Mouse (Mus musculus) gastrocnemius, adult 18-20 months (tissue): Measurements from ENCODE around the gene Gm10964. TPM values are rescaled to one million over a fixed set of nuclear protein-coding genes. Genes with fewer than 3 reads are reported as not detected.
A peak's percentile ranks its signal among the peaks of the same experiment; 100 is the strongest.

Experiments used
- DNase-seq: peaks from one replicate; pipeline ENCODE4 v3.0.0; 2021; ENCODE audit warnings: low spot score
- total RNA-seq, 2 experiments: library from RNA; stranded (reverse); gene quantifications; 2 replicates each; pipeline ENCODE4 v1.2.3; 2021

Gm10964 gene
- total RNA-seq, 2 experiments from 2014 or later, result not detected

DNA sequence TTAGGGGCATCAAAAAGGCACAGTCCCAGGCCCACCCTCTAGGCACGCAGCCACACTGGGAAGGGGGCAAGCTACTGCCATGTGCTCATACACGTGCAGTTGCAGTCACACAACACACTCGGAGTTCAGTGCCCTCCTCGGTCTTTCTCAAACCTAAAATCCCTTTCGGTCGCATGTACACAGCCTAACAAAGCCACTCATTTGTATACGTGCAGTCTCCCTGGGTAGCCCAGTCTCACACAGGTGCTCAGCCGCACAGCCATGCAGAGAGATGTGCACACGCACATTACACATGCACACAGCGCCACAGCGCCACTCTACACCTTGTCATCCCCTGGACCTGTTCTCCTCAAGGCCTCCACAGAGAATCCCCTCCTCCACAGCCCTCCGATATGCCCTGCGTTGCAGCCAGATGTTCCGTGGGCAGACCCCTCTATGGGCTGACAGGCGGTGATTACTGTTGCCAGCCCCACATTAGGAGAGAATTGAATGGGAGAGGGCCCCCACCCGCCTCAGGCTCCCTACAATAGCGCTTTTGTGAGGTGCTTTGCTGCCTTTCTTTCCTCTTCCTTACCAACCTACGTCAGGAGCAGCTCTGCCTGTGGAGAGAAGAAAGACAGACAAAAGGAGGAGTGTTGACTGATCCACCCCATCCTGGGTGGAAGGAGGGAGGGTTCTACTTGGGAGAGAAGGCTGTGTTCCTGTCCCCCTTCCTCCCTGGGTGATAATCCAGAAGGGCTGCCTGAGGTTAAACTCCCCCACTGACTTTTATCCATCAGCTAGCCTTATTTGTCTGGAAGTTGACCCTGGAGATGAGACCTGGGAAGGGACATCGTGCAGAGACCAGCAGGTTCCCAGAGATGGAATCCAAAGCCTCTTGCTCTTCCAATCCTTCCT, 5.1 kb upstream of the Gm10964 start:
- no peak for DNase-seq

DNA sequence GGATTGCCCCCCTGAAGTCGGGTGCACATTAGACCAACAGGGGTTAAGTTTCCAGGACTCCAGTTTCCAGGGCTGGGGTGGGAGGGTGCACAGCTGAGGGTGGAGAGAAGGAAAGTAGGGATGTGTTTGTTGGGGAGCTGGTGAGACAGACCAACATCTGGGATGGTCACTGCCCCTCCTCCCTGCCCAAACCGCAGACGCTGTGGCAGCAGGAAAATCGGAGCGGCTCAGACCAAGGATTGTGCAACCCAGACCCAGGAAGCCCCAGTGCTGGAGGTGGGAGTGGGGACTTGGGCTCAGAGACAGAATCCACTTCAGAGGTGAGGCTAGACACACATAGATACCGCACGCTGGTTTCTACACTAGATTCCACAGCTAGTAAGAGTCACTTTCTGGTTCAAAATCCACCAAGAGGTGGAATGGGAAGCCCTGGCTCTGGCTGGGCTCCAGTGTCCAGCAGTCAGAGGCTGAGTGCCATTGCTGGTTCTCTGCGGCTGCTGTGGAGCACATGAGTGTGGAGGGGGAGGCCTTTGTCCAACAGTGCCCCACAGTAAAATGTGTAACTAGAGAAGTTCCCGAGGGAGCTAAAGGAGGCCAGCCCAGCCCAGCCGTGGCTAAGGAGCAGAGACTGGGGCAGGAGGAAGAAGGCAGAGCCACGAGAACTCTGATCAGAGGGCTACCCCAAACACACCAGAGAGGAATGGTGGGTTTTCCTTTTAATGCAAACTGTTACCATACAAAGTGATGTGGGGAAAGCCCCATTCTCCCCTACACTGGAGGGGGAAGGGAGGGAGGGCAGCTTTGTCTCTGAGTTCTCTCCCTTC, 4.3 kb upstream of the Gm10964 start:
- DNase-seq, result peak; percentile 40

DNA sequence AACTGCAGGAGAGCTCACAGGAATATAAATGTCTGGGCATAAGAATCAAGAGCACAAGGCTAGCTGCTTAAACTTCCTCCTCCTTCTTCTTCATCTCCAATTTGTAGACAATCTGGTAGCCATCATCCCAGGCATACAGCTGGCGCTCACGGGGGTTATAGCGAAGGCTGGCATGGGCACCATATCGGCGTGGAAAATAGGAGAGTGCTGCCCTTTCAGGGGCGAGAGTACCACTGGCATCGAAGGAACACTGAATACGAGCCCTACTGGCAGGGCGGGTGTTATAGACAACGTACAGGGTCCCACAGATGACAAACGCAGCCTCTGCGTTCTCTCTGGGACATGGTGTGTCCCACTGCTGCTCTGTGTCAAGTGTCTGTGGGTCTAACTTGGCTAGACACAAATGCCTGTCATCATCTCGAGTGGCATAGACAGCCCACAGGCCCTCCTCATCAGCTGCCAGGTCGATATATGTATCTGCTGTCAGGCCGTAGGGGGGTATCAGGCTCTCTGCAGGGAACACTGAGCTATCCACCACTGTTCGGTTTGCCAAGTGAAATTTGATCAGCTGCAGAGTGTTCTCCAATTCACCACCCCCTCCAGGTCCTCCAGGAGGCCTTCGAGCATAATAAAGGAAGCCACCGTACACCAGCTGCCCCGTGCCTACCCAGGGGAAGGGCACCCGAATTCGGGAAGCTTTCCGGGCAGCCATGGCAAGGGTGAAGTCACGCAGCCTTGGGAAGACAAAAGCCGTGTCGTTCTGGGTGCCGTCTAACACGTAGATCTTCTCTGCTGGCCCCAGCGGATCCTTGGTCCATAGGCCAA, 3.2 kb upstream of the Gm10964 start:
- peak; percentile 17 for DNase-seq

DNA sequence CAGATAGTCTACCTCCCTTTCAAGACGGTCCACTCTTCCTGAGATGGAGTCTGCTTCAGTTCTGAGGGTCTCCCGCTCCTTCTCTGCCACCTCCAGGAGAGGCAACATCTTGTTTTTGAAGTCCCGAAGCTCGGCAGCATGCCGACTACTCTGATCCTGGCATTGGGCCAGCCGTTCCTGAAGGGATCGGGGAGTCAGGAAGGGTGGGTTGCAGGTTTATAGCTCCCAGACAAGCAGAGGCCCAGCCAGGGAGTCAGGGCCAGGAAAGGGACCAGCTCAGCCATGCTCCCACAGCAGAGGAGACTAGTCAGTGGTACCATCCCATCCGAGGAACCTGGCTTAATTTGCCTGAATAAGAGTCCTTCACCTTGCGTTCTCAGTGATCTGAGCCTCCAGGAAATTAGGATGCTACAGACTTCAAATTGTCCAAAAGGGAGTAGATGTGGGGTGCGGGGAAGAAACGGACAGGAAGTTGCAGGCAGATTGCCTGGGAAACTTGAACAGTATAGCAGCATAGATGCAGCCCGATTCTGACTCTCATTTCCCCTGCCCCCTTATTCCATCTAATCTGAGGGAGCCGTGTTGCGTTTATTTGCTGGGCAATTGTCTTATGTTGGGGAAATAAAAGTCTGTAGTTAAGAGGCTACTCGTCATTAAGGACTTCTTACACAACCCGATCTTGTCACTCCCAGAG, 2.0 kb upstream of the Gm10964 start:
- DNase-seq, result peak; percentile 50

DNA sequence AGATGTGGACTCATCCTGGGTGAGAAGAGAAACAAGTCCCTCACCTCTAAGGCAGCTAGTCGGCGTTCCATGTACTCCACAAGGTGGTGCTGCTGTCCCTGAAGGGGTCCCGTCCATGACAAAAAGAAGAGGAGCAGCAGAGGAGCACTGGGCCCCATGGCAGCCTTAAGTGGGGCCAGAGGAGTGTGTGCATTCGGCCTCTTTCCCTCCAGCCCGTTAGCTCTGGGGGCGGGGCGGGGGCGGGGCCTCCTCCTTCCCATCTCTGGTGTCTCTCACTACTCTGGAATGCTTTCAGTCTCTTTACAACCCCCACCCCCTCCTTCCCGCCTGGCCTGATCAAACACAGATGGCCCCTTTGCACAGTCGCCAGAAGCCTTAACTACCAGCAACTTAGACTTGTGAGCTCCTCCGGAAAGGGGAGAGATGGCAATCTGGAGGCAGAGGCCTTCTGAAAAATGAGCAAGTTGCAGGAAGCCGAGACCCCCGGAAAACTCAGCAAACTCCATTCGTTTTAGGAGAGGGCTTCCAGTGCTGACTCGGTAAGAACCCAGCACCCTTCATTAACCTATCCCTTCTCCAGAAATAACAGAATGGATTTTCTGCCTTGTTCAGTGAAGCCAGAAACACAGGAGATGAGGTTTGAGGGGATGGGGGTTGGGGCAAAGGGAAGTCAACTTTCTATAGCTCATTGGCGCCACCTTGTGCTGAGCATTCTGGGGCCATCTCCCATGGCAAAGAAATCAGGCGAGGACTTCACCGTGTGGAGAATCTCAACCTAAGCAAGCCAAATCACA, 1.2 kb upstream of the Gm10964 start, which contains the start of gene Olfml3:
Olfml3 (minus strand) TSS at position 224 of the 794 bp plus-strand sequence.
- DNase-seq, result peak; percentile 88

DNA sequence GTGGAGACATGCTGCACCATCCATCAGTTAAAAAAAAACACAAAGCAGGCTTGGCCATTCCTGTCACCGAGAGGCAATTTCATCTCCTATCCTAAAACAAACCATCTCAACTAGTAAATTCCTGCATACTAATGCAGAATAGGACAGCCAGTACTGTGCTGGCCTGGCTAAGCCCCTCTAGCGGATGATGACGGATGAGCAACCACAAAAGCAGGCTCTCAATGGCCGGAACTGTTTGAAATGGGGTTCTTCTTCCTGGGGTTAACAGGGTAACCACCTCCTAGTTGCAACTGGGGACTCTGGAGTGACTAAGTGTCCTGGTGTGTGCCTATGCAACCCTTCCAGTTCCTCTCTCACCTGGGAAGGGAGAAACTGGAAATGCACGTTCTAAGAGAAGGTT, 1.2 kb downstream of the Gm10964 start:
- DNase-seq, result no peak

DNA sequence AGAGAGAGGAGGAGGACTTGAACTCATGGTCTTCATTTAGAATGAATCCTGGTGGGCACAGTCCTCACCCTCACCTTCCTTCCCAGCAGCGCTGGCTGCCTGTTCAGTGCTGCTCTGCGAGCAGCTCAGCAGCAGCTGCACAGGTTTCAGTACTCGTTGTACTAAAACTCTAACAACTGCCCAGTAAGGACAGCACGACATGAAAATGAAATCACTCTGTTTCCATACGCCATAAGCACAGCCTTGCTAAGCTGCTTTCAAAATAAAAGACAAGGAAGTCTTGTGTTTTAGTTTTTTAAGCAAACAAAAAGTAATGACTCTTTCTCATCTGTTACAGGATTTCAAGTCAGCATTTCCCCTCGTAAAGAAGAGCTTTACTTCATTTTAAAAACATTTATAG, 4.0 kb downstream of the Gm10964 start:
- DNase-seq, result no peak

DNA sequence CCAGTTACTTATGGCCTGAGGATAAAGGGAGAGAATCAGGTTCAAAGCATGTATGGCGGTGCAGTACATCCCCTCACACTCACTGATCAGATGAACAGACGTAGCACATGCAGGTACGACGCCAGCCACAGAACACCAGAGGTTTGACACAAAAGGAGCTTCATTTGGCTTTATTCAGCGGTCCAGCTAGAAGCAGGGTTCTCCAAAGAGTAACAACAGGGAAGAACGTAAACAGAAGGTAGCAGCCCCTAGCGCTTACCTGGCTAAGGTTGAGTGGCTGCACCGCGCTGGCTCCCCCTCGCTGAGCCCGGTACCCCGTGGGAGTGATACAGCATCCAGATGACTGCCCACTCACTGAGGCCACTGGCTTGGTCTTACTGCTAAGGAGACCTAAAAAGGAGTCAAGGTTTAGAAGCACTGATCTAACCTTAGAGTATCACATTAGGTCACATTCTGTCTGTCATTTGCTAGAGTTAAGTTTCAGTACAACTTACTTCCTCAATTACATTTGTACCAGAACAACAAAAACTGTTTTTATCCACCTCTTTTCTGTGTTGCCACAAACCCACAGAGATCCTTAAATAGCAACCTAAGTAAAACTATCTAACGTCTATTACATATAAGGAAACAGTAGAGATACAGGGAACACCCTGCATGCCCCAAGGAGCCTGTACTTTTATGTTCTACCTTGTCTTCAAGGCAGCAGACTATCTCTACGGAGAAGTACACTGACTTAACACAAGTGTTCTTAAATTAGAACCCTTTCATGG, 6.0 kb downstream of the Gm10964 start:
- no peak for DNase-seq

DNA sequence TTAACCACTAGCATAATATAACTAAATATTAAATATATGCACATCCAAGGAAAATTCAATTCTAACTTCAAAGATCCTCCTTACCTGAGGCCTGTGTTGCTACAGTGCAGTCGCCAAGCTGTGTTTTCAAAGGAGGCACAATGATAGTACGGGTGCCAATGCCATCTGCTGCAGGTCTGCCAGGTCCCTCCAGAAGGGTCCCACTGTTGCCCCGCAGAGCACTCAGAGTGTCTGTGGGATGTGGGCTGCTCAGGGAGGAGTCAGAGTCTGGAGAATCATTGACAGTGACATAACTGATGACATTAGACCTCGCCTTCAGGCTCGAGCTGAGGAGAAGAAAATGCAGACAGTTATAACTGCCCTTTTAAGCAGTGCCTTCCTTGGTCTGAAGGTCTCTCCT, 7.5 kb downstream of the Gm10964 start:
- no peak for DNase-seq

DNA sequence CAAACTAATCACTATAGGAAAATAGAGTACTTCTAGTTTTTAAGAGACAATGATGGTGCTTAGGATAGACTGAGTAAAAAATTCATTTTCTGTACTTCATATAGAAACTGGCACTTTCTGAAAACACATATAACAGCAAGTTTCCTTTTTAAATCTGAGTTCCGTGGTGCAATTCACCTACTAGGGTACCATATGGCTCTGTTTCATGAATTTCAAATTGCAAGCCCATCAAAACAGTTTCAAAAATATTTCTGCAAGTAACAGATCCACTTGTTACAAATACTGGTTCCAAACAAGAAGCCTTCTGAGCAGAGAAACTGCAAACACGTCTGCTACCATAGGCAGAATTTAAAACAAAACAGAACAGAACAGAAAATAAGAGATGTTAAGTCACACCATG, 12.4 kb downstream of the Gm10964 start:
- DNase-seq, result no peak

DNA sequence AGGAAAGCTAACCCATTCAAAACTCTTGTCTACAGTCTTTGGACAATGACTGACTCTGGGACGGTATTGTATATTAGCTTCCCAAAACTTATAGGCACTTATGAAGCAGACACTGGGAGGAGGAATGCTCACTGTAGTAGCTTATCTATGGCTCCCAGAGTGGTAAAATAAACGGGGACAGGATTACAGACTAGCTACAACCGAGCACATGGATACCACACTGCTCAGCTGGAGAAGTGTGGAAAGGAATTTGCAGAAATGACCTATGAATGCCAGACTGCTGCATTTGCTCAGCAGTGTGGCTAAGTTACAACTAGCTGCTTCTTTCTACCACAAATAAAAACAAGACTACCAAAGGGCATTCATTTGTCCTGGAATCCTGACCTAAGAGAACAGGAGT, 16.2 kb downstream of the Gm10964 start:
- DNase-seq, result no peak

DNA sequence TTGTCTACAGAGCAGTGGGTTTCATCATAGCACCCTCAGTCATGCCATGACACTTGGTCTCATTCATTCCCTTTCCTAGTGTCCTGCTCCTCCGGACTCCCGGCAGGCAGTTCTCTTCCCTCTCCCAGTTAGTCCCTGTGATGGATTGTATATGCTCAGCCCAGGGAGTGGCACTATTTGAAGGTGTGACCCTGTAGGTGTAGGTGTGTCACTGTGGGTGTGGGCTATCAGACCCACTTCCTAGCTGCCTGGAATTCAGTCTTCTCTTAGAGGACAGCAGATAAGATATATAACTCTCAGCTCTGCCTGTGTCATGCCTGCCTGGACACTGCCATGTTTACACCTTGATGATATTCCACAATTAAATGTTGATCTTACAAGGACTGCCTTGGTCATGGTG, 17.8 kb downstream of the Gm10964 start:
- DNase-seq, result no peak

DNA sequence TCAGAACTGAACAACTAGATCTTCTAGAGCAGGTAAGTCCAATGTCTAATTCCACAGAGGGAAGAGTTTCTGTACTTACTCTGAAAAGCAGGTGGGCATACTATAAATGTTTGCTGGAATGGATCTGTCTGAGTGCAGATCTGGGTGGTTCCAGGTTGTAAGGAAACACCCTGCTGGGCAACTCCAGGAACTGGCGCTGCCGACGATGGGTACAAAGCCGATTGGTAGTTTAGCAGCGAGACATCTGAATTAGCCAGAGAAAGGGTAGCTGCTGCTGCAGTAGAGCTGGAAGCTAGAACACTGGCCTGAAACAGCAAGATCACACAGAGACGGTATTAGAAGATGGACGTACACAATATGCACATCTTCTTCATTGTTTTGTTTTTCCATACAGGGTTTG, 19.3 kb downstream of the Gm10964 start:
- no peak for DNase-seq

DNA sequence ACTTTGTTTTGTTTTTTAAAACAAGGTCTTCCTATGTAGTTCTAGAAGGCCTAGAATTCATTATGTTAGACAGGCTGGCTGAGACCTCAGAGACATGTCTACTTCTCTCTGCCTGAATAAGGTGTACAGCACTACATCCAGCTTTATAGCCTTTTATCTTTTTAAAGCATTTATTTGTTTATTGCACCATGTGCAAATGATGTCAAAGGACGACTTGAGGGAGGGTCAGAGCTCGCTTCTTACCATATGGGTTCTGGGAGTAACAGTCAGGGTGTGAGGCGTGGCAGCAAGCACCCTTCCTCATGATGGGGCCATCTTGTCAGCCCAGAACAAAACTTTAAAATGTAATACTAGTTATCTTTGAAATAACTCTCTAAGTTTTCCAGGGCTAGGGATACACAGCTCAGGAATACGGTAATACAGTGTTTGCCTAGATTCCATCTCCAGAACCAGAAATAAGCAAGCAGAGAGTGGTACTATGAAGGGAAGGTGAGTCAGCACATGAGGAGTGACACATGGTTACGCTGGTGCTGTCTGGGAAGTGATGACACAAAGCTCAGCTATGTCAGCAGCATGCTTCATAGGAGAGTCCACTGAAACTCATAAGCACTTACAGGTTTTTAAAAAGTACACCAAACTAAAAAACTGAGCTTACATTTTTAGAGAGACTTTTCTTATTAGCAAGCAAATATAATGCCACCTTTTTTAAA, 20.2 kb downstream of the Gm10964 start:
- DNase-seq, result no peak

DNA sequence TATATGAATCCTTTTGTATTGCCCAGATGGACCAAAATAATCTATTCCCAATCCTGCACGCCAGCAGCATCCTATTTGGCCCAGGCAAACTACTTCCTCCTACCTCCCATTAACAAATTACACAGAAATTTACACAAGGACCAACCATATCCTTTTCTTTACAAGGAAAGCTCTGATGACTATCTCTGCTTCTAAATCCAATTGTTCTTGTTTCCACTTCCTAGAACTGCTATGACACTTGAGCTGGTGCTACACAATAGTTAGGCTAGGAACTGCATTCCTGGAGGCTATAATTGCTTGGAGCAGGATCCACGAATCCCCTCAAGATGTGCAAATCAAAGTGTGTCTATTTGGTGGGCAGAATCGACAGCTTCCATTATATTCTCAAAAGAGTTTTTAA, 27.6 kb downstream of the Gm10964 start:
- no peak for DNase-seq

DNA sequence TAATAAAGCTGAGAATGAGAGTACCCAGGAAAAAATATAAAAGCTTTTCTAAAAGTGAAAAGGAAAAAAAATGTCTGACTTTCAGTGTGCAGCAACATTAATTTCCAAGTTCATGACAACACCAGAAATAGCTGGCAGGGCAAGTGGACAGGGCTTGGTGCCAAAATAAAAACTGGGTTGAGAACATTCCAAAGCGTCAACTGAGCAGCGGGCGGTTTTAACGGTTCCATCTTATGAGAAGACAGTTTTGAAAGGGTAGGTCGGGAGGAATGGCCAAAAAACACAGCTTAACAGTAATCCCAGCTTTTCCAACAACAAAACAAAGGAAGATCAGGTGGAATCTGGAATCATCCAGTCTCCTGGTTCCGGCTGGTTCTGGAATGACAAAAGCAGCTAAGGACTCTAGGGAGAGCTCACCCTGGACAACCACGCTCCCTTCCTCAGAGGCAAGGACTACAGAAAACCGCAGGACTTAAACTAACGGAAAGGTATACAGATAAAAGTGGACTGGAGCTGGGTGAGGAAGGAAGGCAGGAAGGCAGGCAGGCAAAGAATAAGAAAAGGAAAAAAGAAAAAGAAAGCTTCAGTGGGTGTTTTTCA, 32.5 kb downstream of the Gm10964 start:
- peak; percentile 89 for DNase-seq

DNA sequence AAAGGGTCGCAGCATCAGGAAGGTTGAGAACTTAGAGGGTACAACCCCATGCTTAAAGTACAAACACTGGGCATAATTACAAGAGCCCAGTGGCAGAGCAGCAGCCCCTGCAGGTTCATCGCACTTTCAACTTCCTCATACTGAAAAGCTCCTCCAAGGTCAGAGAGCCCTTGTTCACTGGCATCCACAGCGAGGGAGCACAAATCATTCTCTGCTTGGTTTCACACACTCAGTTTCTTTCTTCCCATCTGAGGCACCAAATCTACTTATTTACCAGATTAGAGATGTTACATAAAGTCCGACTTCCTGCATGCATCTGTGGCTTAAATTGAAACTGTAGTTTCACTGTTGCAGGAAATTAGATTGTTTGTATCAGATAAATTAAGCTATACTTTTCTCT, 33.7 kb downstream of the Gm10964 start:
- DNase-seq, result no peak

DNA sequence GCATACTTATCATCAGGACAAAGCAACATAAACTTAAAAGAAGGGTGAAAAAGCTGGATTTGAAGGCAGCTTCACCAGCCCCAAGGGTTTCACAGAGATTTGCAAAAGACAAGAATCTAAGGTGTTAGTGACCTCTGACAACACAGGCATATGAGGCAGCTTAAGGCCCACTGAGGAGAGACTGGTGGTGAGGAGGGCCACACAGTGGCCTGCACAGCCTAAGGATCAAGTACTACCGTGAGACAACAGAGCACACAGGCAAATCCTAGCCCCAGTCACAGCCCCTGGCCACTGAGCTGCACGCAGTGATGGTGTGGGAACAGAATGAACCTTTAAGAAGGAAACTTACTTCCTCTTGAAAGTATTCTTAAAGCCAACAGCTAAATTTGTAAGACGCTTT, 34.3 kb downstream of the Gm10964 start:
- no peak for DNase-seq
